Mouse (Mus musculus): ENCODE results near the gene Adamts1. TPM values are rescaled to one million over a fixed set of nuclear protein-coding genes. Genes with fewer than 3 reads are reported as not detected.

The Adamts1 gene
- polyA plus RNA-seq, 1 experiment from 2014 or later = 37.2 TPM

- no peak for ATAC-seq (ENCODE audit: insufficient read depth, low FRiP score)
- H3K27me3 ChIP-seq (ENCODE audit: control insufficient read depth, insufficient read depth, low read length) = no peaks in the 10 kb centered on the region
- under 1% methylated on average over 67 of the region's 67 CpGs for WGBS
Measured at GRCm38 (mm10) chr16:85801971-85802811, 722 bp downstream of the Adamts1 start.

DNA sequence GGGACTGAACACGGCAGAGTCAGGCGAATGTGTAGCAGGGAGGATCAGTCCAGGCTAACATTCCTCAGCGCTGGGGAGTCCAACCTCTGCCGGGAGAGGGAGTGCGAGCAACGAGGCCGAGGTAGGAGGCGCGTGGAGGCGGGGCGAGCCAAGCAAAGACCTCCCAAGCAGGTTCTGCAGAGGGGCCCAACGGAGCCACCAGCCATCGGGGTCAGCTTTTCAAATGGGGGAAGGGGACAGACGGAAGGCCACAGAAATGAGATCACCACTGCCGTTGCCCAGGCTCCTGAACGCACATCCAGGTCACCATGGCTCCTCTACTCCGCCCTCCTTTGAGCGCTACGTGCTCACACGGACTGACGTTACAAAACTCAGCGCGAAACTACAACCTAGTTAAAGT, 1.7 kb downstream of the Adamts1 start:
- under 1% methylated on average over 23 of the region's 23 CpGs for WGBS

More at GRCm38 (mm10) chr16:85801971-85802811, 722 bp downstream of the Adamts1 start:
- Histone ChIP-seq H3K4me2 (ENCODE audit: low read depth, low read length) (peak overlapping the region; percentile 84), H3K36me3 (ENCODE audit: control insufficient read depth, insufficient read depth, low read length) (peaks cover 22% of the 10 kb centered on the region), H3K27ac (ENCODE audit: low read length) (peak overlapping the region; percentile 98), H3K9me3 (replicated peaks; ENCODE audit: control insufficient read depth, low read length) (no peaks in the 10 kb centered on the region), H3K4me3 (replicated peaks; ENCODE audit: low read length) (peak overlapping the region; percentile 72), H3K9ac (ENCODE audit: low read length) (peak overlapping the region; percentile 80), H3K4me1 (ENCODE audit: control insufficient read depth, insufficient read depth, low read length) (peaks cover 8% of the 10 kb centered on the region)

DNA sequence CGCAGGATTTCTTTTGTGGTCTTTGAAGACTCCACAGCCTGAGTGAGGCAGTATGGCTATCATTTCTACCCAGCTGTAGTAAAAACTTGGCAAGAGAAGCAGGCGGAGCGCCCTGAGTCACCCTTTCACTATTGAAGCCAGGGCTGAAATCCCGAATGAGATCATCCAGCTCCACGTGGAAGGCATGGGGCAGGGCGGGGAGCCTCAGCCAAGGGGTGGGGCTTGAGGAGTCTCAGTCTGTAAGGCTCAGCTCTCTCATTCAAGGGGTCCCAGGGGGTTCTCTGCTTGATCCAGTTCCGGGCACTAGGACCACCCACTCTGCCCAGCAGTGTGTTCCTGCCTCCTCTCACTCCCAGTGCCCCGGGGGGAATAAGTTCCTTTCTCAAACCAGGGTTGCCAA, 2.2 kb downstream of the Adamts1 start:
- peak overlapping the region; percentile 98 for H3K27ac ChIP-seq (ENCODE audit: low read length)
- H3K4me2 ChIP-seq (ENCODE audit: low read depth, low read length) = peak overlapping the region; percentile 84
- H3K36me3 ChIP-seq (ENCODE audit: control insufficient read depth, insufficient read depth, low read length) = peaks cover 34% of the 10 kb centered on the region
- peak overlapping the region; percentile 72 for H3K4me3 ChIP-seq (replicated peaks; ENCODE audit: low read length)
- peaks cover 8% of the 10 kb centered on the region for H3K4me1 ChIP-seq (ENCODE audit: control insufficient read depth, insufficient read depth, low read length)
- H3K9ac ChIP-seq (ENCODE audit: low read length) = peak overlapping the region; percentile 80
- no peaks in the 10 kb centered on the region for H3K27me3 ChIP-seq (ENCODE audit: control insufficient read depth, insufficient read depth, low read length)
- ATAC-seq (ENCODE audit: insufficient read depth, low FRiP score) = peak; percentile 88
- WGBS = 3% methylated on average over 8 of the region's 8 CpGs
- H3K9me3 ChIP-seq (replicated peaks; ENCODE audit: control insufficient read depth, low read length) = no peaks in the 10 kb centered on the region

More for the DNA sequence above, 1.7 kb downstream of the Adamts1 start:
- ATAC-seq (ENCODE audit: insufficient read depth, low FRiP score) = peak; percentile 82
- Histone ChIP-seq H3K36me3 (ENCODE audit: control insufficient read depth, insufficient read depth, low read length) (peaks cover 29% of the 10 kb centered on the region), H3K9ac (ENCODE audit: low read length) (peak overlapping the region; percentile 80), H3K27ac (ENCODE audit: low read length) (peak overlapping the region; percentile 98), H3K4me3 (replicated peaks; ENCODE audit: low read length) (peak overlapping the region; percentile 72), H3K27me3 (ENCODE audit: control insufficient read depth, insufficient read depth, low read length) (no peaks in the 10 kb centered on the region), H3K4me1 (ENCODE audit: control insufficient read depth, insufficient read depth, low read length) (peaks cover 8% of the 10 kb centered on the region), H3K4me2 (ENCODE audit: low read depth, low read length) (peak overlapping the region; percentile 84), H3K9me3 (replicated peaks; ENCODE audit: control insufficient read depth, low read length) (no peaks in the 10 kb centered on the region)

DNA sequence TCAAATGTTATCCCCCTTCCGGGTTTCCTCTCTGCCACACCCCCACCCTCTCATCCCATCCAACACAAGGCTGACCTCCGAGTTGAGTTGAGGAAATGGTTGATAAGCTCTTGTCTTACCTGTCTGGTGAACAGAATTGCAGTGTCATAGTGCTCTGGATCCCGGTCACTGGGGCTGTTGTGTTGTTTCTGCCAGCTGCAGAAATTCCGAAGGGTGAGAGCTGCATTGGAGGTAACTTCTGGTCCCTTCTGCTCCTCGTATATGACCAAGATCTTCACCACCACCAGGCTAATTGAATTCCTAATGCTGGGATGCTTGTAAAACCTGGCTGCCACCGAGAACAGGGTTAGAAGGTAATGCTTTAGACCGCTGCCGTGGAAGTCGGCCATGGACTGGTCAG, 2.9 kb downstream of the Adamts1 start:
- ATAC-seq (ENCODE audit: insufficient read depth, low FRiP score) = no peak
- 0 out of 2 replicates have a peak overlapping the region, but pooled peaks have one; percentile 11 for H3K27ac ChIP-seq (ENCODE audit: low read length)

GRCm38 (mm10) chr16:85798334-85798733, 4.6 kb downstream of the Adamts1 start:
- H3K4me2 ChIP-seq (ENCODE audit: low read depth, low read length) = no peak overlapping the region
- ATAC-seq (ENCODE audit: insufficient read depth, low FRiP score) = no peak
- H3K4me1 ChIP-seq (ENCODE audit: control insufficient read depth, insufficient read depth, low read length) = peaks cover 8% of the 10 kb centered on the region
- no peak overlapping the region for H3K9ac ChIP-seq (ENCODE audit: low read length)
- H3K4me3 ChIP-seq (replicated peaks; ENCODE audit: low read length) = no peak overlapping the region
- WGBS = 89% methylated on average over 7 of the region's 7 CpGs
- H3K27me3 ChIP-seq (ENCODE audit: control insufficient read depth, insufficient read depth, low read length) = no peaks in the 10 kb centered on the region
- H3K9me3 ChIP-seq (replicated peaks; ENCODE audit: control insufficient read depth, low read length) = no peaks in the 10 kb centered on the region
- H3K27ac ChIP-seq (ENCODE audit: low read length) = no peak overlapping the region
- H3K36me3 ChIP-seq (ENCODE audit: control insufficient read depth, insufficient read depth, low read length) = peaks cover 45% of the 10 kb centered on the region

More for the DNA sequence above, 2.9 kb downstream of the Adamts1 start:
- 45% methylated on average over 9 of the region's 9 CpGs for WGBS
- Histone ChIP-seq H3K4me3 (replicated peaks; ENCODE audit: low read length) (peak overlapping the region; percentile 72), H3K9me3 (replicated peaks; ENCODE audit: control insufficient read depth, low read length) (no peaks in the 10 kb centered on the region), H3K36me3 (ENCODE audit: control insufficient read depth, insufficient read depth, low read length) (peaks cover 41% of the 10 kb centered on the region), H3K4me1 (ENCODE audit: control insufficient read depth, insufficient read depth, low read length) (peaks cover 8% of the 10 kb centered on the region), H3K4me2 (ENCODE audit: low read depth, low read length) (peak overlapping the region; percentile 84), H3K27me3 (ENCODE audit: control insufficient read depth, insufficient read depth, low read length) (no peaks in the 10 kb centered on the region), H3K9ac (ENCODE audit: low read length) (peak overlapping the region; percentile 19)

GRCm38 (mm10) chr16:85797161-85797560, 5.8 kb downstream of the Adamts1 start:
- no peak overlapping the region for H3K4me2 ChIP-seq (ENCODE audit: low read depth, low read length)
- peaks cover 45% of the 10 kb centered on the region for H3K36me3 ChIP-seq (ENCODE audit: control insufficient read depth, insufficient read depth, low read length)

GRCm38 (mm10) chr16:85795731-85796130, 7.2 kb downstream of the Adamts1 start:
- Histone ChIP-seq H3K4me1 (ENCODE audit: control insufficient read depth, insufficient read depth, low read length) (peaks cover 8% of the 10 kb centered on the region), H3K36me3 (ENCODE audit: control insufficient read depth, insufficient read depth, low read length) (peaks cover 45% of the 10 kb centered on the region), H3K4me2 (ENCODE audit: low read depth, low read length) (no peak overlapping the region), H3K9ac (ENCODE audit: low read length) (no peak overlapping the region), H3K4me3 (replicated peaks; ENCODE audit: low read length) (no peak overlapping the region), H3K27ac (ENCODE audit: low read length) (no peak overlapping the region), H3K27me3 (ENCODE audit: control insufficient read depth, insufficient read depth, low read length) (no peaks in the 10 kb centered on the region), H3K9me3 (replicated peaks; ENCODE audit: control insufficient read depth, low read length) (no peaks in the 10 kb centered on the region)
- ATAC-seq (ENCODE audit: insufficient read depth, low FRiP score) = no peak
- 97% methylated on average over 7 of the region's 7 CpGs for WGBS

More at GRCm38 (mm10) chr16:85797161-85797560, 5.8 kb downstream of the Adamts1 start:
- H3K27me3 ChIP-seq (ENCODE audit: control insufficient read depth, insufficient read depth, low read length) = no peaks in the 10 kb centered on the region
- H3K9ac ChIP-seq (ENCODE audit: low read length) = no peak overlapping the region
- 93% methylated on average over 4 of the region's 4 CpGs for WGBS
- ATAC-seq (ENCODE audit: insufficient read depth, low FRiP score) = no peak
- no peak overlapping the region for H3K27ac ChIP-seq (ENCODE audit: low read length)
- H3K4me3 ChIP-seq (replicated peaks; ENCODE audit: low read length) = no peak overlapping the region
- H3K4me1 ChIP-seq (ENCODE audit: control insufficient read depth, insufficient read depth, low read length) = peaks cover 8% of the 10 kb centered on the region
- no peaks in the 10 kb centered on the region for H3K9me3 ChIP-seq (replicated peaks; ENCODE audit: control insufficient read depth, low read length)

DNA sequence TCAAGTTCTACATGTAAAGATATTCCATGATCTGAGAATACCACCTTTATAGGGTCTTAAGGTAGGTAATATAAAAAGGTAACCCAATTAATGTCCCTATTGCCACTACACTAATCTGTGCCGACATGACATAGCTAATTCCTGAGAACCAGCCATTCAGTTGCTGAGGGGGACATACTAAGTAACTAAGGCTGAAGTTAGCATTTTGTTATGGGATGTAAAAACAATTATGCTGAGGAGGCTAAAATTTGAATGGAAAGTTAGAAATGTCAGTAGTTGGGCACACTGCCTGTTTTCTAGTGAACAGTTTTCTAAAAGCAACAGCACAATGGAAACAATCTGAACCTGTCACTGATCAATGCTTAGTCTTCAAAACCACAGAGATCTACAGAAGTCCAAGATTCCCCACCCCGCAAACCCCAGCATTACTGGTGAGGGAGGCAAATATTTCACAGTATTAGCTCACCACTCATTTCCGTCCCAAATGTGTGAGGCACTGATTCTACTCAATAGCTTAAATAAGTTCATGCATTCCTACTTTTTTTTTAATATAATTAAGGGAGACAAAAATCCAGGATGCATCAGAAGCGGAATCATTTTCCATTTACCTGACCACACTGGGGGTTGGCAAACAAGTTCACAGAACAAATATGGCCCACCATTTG, 9.6 kb downstream of the Adamts1 start:
- no peak overlapping the region for H3K4me3 ChIP-seq (replicated peaks; ENCODE audit: low read length)
- no peak overlapping the region for H3K9ac ChIP-seq (ENCODE audit: low read length)
- 83% methylated on average over 4 of the region's 4 CpGs for WGBS
- H3K27ac ChIP-seq (ENCODE audit: low read length) = no peak overlapping the region
- ATAC-seq (ENCODE audit: insufficient read depth, low FRiP score) = no peak
- no peaks in the 10 kb centered on the region for H3K27me3 ChIP-seq (ENCODE audit: control insufficient read depth, insufficient read depth, low read length)
- peaks cover 32% of the 10 kb centered on the region for H3K36me3 ChIP-seq (ENCODE audit: control insufficient read depth, insufficient read depth, low read length)
- no peak overlapping the region for H3K4me2 ChIP-seq (ENCODE audit: low read depth, low read length)
- no peaks in the 10 kb centered on the region for H3K9me3 ChIP-seq (replicated peaks; ENCODE audit: control insufficient read depth, low read length)
- H3K4me1 ChIP-seq (ENCODE audit: control insufficient read depth, insufficient read depth, low read length) = no peaks in the 10 kb centered on the region

- WGBS = 80% methylated on average over 2 of the region's 2 CpGs
- no peaks in the 10 kb centered on the region for H3K36me3 ChIP-seq (ENCODE audit: control insufficient read depth, insufficient read depth, low read length)
- no peak overlapping the region for H3K27ac ChIP-seq (ENCODE audit: low read length)
- H3K9ac ChIP-seq (ENCODE audit: low read length) = no peak overlapping the region
- H3K27me3 ChIP-seq (ENCODE audit: control insufficient read depth, insufficient read depth, low read length) = no peaks in the 10 kb centered on the region
- no peak for ATAC-seq (ENCODE audit: insufficient read depth, low FRiP score)
- H3K4me1 ChIP-seq (ENCODE audit: control insufficient read depth, insufficient read depth, low read length) = no peaks in the 10 kb centered on the region
- no peaks in the 10 kb centered on the region for H3K9me3 ChIP-seq (replicated peaks; ENCODE audit: control insufficient read depth, low read length)
- no peak overlapping the region for H3K4me2 ChIP-seq (ENCODE audit: low read depth, low read length)
- H3K4me3 ChIP-seq (replicated peaks; ENCODE audit: low read length) = no peak overlapping the region
Measured at GRCm38 (mm10) chr16:85781076-85781475, 21.8 kb downstream of the Adamts1 start.
